Mouse (Mus musculus) cerebellum, adult 2 months (tissue): ENCODE measurements around the gene Akr1c13. TPM values are rescaled to one million over a fixed set of nuclear protein-coding genes. Genes with fewer than 3 reads are reported as not detected.
"Not testable (repeated sequence)": the region's sequence is repeated elsewhere in the genome, so short reads cannot be mapped to it uniquely, and the experiment has no call there.

Experiments
- DNase-seq, 2 experiments: peaks; one replicate each; pipeline ENCODE4 v3.0.0; 2021
- H3K27ac ChIP-seq: fragments of 200-500 bp; 2 replicates; pipeline ENCODE4 v1.5.1; 2012; ENCODE audit warnings: low read length, control low read depth, inconsistent platforms; ENCODE audit not compliant: insufficient read depth
- H3K27me3 ChIP-seq: fragments of 200-500 bp; 2 replicates; pipeline ENCODE4 v1.6.1; 2012; ENCODE audit warnings: inconsistent platforms, mild to moderate bottlenecking, low read length, moderate library complexity; ENCODE audit not compliant: control insufficient read depth, insufficient read depth
- H3K4me1 ChIP-seq: fragments of 200-500 bp; 2 replicates; pipeline ENCODE4 v1.6.1; 2011; ENCODE audit warnings: low read length; ENCODE audit not compliant: control insufficient read depth, insufficient read depth
- H3K4me3 ChIP-seq: fragments of 200-500 bp; replicated peaks from 2 replicates; pipeline ENCODE3; 2011; ENCODE audit warnings: mild to moderate bottlenecking, low read depth, low read length, control low read depth; ENCODE audit not compliant: insufficient read depth
- CTCF ChIP-seq: fragments of 200-500 bp; IDR thresholded peaks from 2 replicates; pipeline ENCODE4 v1.5.1; 2011; ENCODE audit warnings: low read depth, mild to moderate bottlenecking, control low read depth, low read length, moderate library complexity, borderline replicate concordance; ENCODE audit not compliant: insufficient read depth
- POLR2A ChIP-seq: fragments of 200-500 bp; IDR thresholded peaks from 2 replicates; pipeline ENCODE4 v1.6.1; 2011; ENCODE audit warnings: low read length, control low read depth, borderline replicate concordance; ENCODE audit not compliant: insufficient read depth
- WGBS: fragments of 180-500 bp; shearing (Covaris S2); methylation state at CpG from one replicate; pipeline ENCODE4 v1.1.7; 2018; 5-methylcytosine and 5-hydroxymethylcytosine counted together
- polyA plus RNA-seq: library from polyadenylated mRNA; depleted of rRNA; stranded (reverse); fragments of >200 nt; gene quantifications from 2 replicates; pipeline ENCODE4 v1.2.3, GENCODE M21; 2012

Gene Akr1c13
- polyA plus RNA-seq, 1 experiment = 0.77 TPM

GRCm38 (mm10) chr13:4183116-4183515, 7.8 kb upstream of the Akr1c13 start:
- WGBS = 58% methylated on average over 9 of the region's 9 CpGs
- H3K27ac ChIP-seq = no peak overlapping the region
- H3K4me1 ChIP-seq = no peaks in the 10 kb centered on the region
- H3K4me3 ChIP-seq = no peak overlapping the region
- DNase-seq = no peak
- no peaks in the 10 kb centered on the region for H3K27me3 ChIP-seq
- TF ChIP-seq CTCF (no peak), POLR2A (no peak)

GRCm38 (mm10) chr13:4186641-4187411, 4.1 kb upstream of the Akr1c13 start:
- not testable (repeated sequence) for H3K27me3 ChIP-seq, DNase-seq
- WGBS = 79% methylated on average over 7 of the region's 7 CpGs

GRCm38 (mm10) chr13:4188174-4188573, 2.8 kb upstream of the Akr1c13 start:
- 78% methylated on average over 2 of the region's 2 CpGs for WGBS
- Histone ChIP-seq H3K4me1 (no peaks in the 10 kb centered on the region), H3K27me3 (no peaks in the 10 kb centered on the region), H3K4me3 (no peak overlapping the region), H3K27ac (no peak overlapping the region)
- no peak for TF ChIP-seq CTCF
- no peak for DNase-seq

More at GRCm38 (mm10) chr13:4186641-4187411, 4.1 kb upstream of the Akr1c13 start:
- H3K4me3 ChIP-seq, H3K27ac ChIP-seq, H3K4me1 ChIP-seq: not testable (repeated sequence)

- Histone ChIP-seq H3K4me1 (no peaks in the 10 kb centered on the region), H3K27me3 (no peaks in the 10 kb centered on the region), H3K27ac (no peak overlapping the region), H3K4me3 (no peak overlapping the region)
- TF ChIP-seq CTCF (no peak), POLR2A (no peak)
- 72% methylated on average over 3 of the region's 3 CpGs for WGBS
- DNase-seq = no peak
Measured at GRCm38 (mm10) chr13:4192511-4192910, 1.6 kb downstream of the Akr1c13 start.

GRCm38 (mm10) chr13:4206147-4206903, 15.4 kb downstream of the Akr1c13 start:
- Histone ChIP-seq H3K4me3 (no peak overlapping the region), H3K27ac (no peak overlapping the region), H3K4me1 (no peaks in the 10 kb centered on the region), H3K27me3 (no peaks in the 10 kb centered on the region)
- TF ChIP-seq CTCF = no peak
- TF ChIP-seq POLR2A = no peak
- DNase-seq = no peak
- 40% methylated on average over 1 of the region's 1 CpGs for WGBS

GRCm38 (mm10) chr13:4211560-4212299, 20.8 kb downstream of the Akr1c13 start:
- H3K27me3 ChIP-seq = no peaks in the 10 kb centered on the region
- no peaks in the 10 kb centered on the region for H3K4me1 ChIP-seq
- H3K27ac ChIP-seq = no peak overlapping the region
- DNase-seq = no peak
- H3K4me3 ChIP-seq = no peak overlapping the region
- 68% methylated on average over 19 of the region's 20 CpGs for WGBS
- no peak for TF ChIP-seq POLR2A
- TF ChIP-seq CTCF = no peak

GRCm38 (mm10) chr13:4212309-4212708, 21.4 kb downstream of the Akr1c13 start:
- no peak for DNase-seq

GRCm38 (mm10) chr13:4215496-4215895, 24.5 kb downstream of the Akr1c13 start:
- H3K27ac ChIP-seq, H3K4me1 ChIP-seq, H3K27me3 ChIP-seq, DNase-seq, H3K4me3 ChIP-seq: not testable (repeated sequence)
- 82% methylated on average over 1 of the region's 1 CpGs for WGBS

More at GRCm38 (mm10) chr13:4212309-4212708, 21.4 kb downstream of the Akr1c13 start:
- Histone ChIP-seq H3K27me3 (no peaks in the 10 kb centered on the region), H3K4me1 (no peaks in the 10 kb centered on the region), H3K4me3 (no peak overlapping the region), H3K27ac (no peak overlapping the region)
- 63% methylated on average over 3 of the region's 3 CpGs for WGBS
- TF ChIP-seq CTCF = no peak
- no peak for TF ChIP-seq POLR2A
